Mouse (Mus musculus): ENCODE data around the gene Fgfr2.

DNA sequence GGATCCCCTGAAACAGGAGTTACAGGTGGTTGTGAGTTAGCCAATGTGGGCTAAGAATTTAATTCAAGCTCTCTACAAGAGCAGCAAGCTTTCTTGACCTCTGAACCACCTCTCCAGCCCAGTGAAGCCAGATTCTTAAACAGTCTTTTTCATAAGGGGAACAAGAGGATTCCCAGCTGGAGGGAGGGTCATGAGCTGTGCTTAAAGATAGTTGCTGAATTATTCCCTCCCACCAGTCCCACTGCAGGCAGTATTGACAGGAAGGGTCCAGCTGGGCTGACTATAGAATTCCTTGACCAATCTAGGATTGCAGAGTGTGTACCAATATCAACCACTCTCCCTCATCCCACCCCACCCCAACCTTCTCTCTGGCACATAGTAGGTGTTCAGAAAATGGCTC is 654.8 kb downstream of the Fgfr2 start:
- no peak for TF ChIP-seq POLR2A (IDR thresholded peaks at IDR 0.05; ENCODE audit: insufficient read length, low read depth)
- no peak for TF ChIP-seq REST (IDR thresholded peaks at IDR 0.05; ENCODE audit: insufficient read depth, insufficient read length)
